In the genomic region with DNA sequence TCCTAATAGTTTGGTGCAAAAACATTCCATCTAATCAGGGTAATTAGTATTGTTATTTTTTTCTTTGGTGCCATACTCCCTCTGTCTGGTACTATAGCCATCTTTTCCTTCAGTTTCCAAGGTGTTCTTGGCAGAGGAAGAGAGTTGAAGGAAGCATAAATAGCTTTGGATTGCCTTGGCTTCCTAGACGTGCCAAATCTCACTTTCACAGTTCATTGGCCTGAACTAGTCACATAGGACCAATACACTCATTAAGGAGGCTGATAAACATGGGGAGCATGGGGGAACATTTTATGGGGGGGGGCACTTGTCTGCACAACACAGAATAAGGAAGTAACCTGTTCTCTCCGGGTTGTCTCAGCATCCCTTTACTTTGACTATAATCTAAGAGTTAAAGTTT, we compare ENCODE assay signal across 19 mouse cellular contexts. TPM values are rescaled to one million over a fixed set of nuclear protein-coding genes. Genes with fewer than 3 reads are reported as not detected.
DNase-seq lines count a peak whose midpoint lies in the region; ATAC-seq and TF ChIP-seq lines count a peak whose summit lies in the region.
"Had no signal": no experiment of that assay in that cellular context is flagged by ENCODE, and none has a peak within 500 bp of the region (broad histone marks: within the 10 kb centered on the region; RNA-seq: fewer than 3 reads in every experiment).

No protein-coding gene starts in this region.

- H3K36me3 ChIP-seq in forebrain, embryonic 15.5 days = no peaks in the 10 kb centered on the region
- no peaks in the 10 kb centered on the region for H3K36me3 ChIP-seq in forebrain, embryonic 10.5 days (replicated peaks)
- H3K36me3 ChIP-seq in limb, embryonic 13.5 days = no peaks in the 10 kb centered on the region
- no peaks in the 10 kb centered on the region for H3K36me3 ChIP-seq in limb, embryonic 10.5 days
- H3K36me3 ChIP-seq in forebrain, postnatal 0 days (ENCODE audit: insufficient read depth) = no peaks in the 10 kb centered on the region
- H3K36me3 ChIP-seq in intestine, postnatal 0 days (ENCODE audit: control insufficient read depth, insufficient read depth) = no peaks in the 10 kb centered on the region
- H3K36me3 ChIP-seq: embryonic facial prominence, embryonic 15.5 days; heart, embryonic 10.5 days; hindbrain, embryonic 13.5 days had no signal

- H3K4me1 ChIP-seq in forebrain, embryonic 15.5 days = peaks cover 7% of the 10 kb centered on the region; the same call in 1 of the 2 replicates
- no peaks in the 10 kb centered on the region for H3K4me1 ChIP-seq in forebrain, embryonic 10.5 days
- H3K4me1 ChIP-seq in limb, embryonic 13.5 days = peaks cover 4% of the 10 kb centered on the region
- no peaks in the 10 kb centered on the region for H3K4me1 ChIP-seq in limb, embryonic 10.5 days
- 0 out of 2 replicates have a peak, but pooled peaks cover 5% of the 10 kb centered on the region for H3K4me1 ChIP-seq in forebrain, postnatal 0 days (ENCODE audit: insufficient read depth)
- H3K4me1 ChIP-seq in intestine, postnatal 0 days (replicated peaks; ENCODE audit: control insufficient read depth, insufficient read depth, low read length) = no peaks in the 10 kb centered on the region
- H3K4me1 ChIP-seq: embryonic facial prominence, embryonic 15.5 days; hindbrain, embryonic 13.5 days had no signal

- H3K27ac ChIP-seq in forebrain, embryonic 15.5 days (replicated peaks) = 0 out of 2 replicates have a peak overlapping the region, but pooled peaks have one; percentile 33
- no peak overlapping the region for H3K27ac ChIP-seq in forebrain, embryonic 10.5 days
- no peak overlapping the region for H3K27ac ChIP-seq in limb, embryonic 13.5 days
- H3K27ac ChIP-seq in limb, embryonic 10.5 days = no peak overlapping the region
- H3K27ac ChIP-seq in forebrain, postnatal 0 days (ENCODE audit: low read depth, low read length) = 0 out of 2 replicates have a peak overlapping the region, but pooled peaks have one; percentile 10
- no peak overlapping the region for H3K27ac ChIP-seq in intestine, postnatal 0 days (ENCODE audit: low read depth, low read length)
- H3K27ac ChIP-seq: embryonic facial prominence, embryonic 15.5 days; heart, embryonic 10.5 days; hindbrain, embryonic 13.5 days had no signal

- no peaks in the 10 kb centered on the region for H3K27me3 ChIP-seq in forebrain, embryonic 15.5 days
- H3K27me3 ChIP-seq in forebrain, embryonic 10.5 days (ENCODE audit: poor library complexity, severe bottlenecking) = no peaks in the 10 kb centered on the region
- H3K27me3 ChIP-seq in limb, embryonic 13.5 days = no peaks in the 10 kb centered on the region
- no peaks in the 10 kb centered on the region for H3K27me3 ChIP-seq in limb, embryonic 10.5 days (ENCODE audit: low read depth, poor library complexity, severe bottlenecking)
- no peaks in the 10 kb centered on the region for H3K27me3 ChIP-seq in forebrain, postnatal 0 days (ENCODE audit: insufficient read depth, low read length)
- H3K27me3 ChIP-seq in intestine, postnatal 0 days (replicated peaks; ENCODE audit: control insufficient read depth, insufficient read depth, low read length) = no peaks in the 10 kb centered on the region
- H3K27me3 ChIP-seq: embryonic facial prominence, embryonic 15.5 days; hindbrain, embryonic 13.5 days had no signal

- H3K4me2 ChIP-seq in forebrain, embryonic 15.5 days (replicated peaks) = no peak overlapping the region
- H3K4me2 ChIP-seq in limb, embryonic 13.5 days (replicated peaks) = no peak overlapping the region
- no peak overlapping the region for H3K4me2 ChIP-seq in forebrain, postnatal 0 days (ENCODE audit: low read depth)
- no peak overlapping the region for H3K4me2 ChIP-seq in intestine, postnatal 0 days (replicated peaks; ENCODE audit: low read depth)
- H3K4me2 ChIP-seq: embryonic facial prominence, embryonic 15.5 days; hindbrain, embryonic 13.5 days had no signal

- 48% methylated on average over 2 of the region's 2 CpGs for WGBS in forebrain, embryonic 15.5 days
- 75% methylated on average over 2 of the region's 2 CpGs for WGBS in forebrain, embryonic 10.5 days
- 54% methylated on average over 2 of the region's 2 CpGs for WGBS in limb, embryonic 13.5 days
- WGBS in limb, embryonic 10.5 days = 81% methylated on average over 2 of the region's 2 CpGs
- WGBS in forebrain, postnatal 0 days = 43% methylated on average over 2 of the region's 2 CpGs
- 61% methylated on average over 2 of the region's 2 CpGs for WGBS in intestine, postnatal 0 days

- no peak overlapping the region for H3K9ac ChIP-seq in forebrain, embryonic 15.5 days (replicated peaks)
- H3K9ac ChIP-seq in limb, embryonic 13.5 days = no peak overlapping the region
- no peak overlapping the region for H3K9ac ChIP-seq in forebrain, postnatal 0 days
- H3K9ac ChIP-seq in intestine, postnatal 0 days (ENCODE audit: low read depth, low read length) = no peak overlapping the region
- H3K9ac ChIP-seq: embryonic facial prominence, embryonic 15.5 days; hindbrain, embryonic 13.5 days had no signal

- DNase-seq in cerebellum, adult 9-10 months = peak; percentile 22
- DNase-seq in cerebellum, adult 11 months = no peak
- no peak for DNase-seq in forebrain, embryonic 10.5 days (ENCODE audit: extremely low spot score, low spot score)
- DNase-seq in limb, embryonic 10.5 days (ENCODE audit: low spot score) = no peak
- peak; percentile 23 for DNase-seq in forebrain, postnatal 0 days
- DNase-seq: adrenal gland, postnatal 10 days; cerebellum, adult 9-11 months; embryo, embryonic 11 days; gastrocnemius, postnatal 36 days; heart, adult 18-20 months; heart, postnatal 10 days; kidney, adult 11 months; kidney, adult 9 months had no signal

- peak; percentile 53 for ATAC-seq in forebrain, embryonic 15.5 days (replicated peaks)
- ATAC-seq in limb, embryonic 13.5 days (ENCODE audit: low FRiP score, low read depth) = 0 out of 2 replicates have a peak, but pooled peaks have one; percentile 25
- ATAC-seq in forebrain, postnatal 0 days = 0 out of 2 replicates have a peak, but pooled peaks have one; percentile 13
- no peak for ATAC-seq in intestine, postnatal 0 days

- TF ChIP-seq CTCF in forebrain, postnatal 0 days (IDR thresholded peaks at IDR 0.05; ENCODE audit: low read depth) = no peak
- TF ChIP-seq CTCF in intestine, postnatal 0 days (IDR thresholded peaks at IDR 0.05; ENCODE audit: low read depth) = no peak

- no peak overlapping the region for H3K4me3 ChIP-seq in forebrain, embryonic 15.5 days
- H3K4me3 ChIP-seq in forebrain, embryonic 10.5 days = no peak overlapping the region
- H3K4me3 ChIP-seq in limb, embryonic 13.5 days = no peak overlapping the region
- no peak overlapping the region for H3K4me3 ChIP-seq in limb, embryonic 10.5 days
- H3K4me3 ChIP-seq in forebrain, postnatal 0 days (ENCODE audit: low read depth, low read length) = no peak overlapping the region
- H3K4me3 ChIP-seq in intestine, postnatal 0 days (ENCODE audit: low read depth, low read length) = no peak overlapping the region
- H3K4me3 ChIP-seq: embryonic facial prominence, embryonic 15.5 days; heart, embryonic 10.5 days; hindbrain, embryonic 13.5 days had no signal

- no peaks in the 10 kb centered on the region for H3K9me3 ChIP-seq in forebrain, embryonic 15.5 days
- no peaks in the 10 kb centered on the region for H3K9me3 ChIP-seq in forebrain, embryonic 10.5 days
- H3K9me3 ChIP-seq in limb, embryonic 13.5 days = no peaks in the 10 kb centered on the region
- no peaks in the 10 kb centered on the region for H3K9me3 ChIP-seq in limb, embryonic 10.5 days (replicated peaks)
- H3K9me3 ChIP-seq in forebrain, postnatal 0 days (ENCODE audit: low read length) = no peaks in the 10 kb centered on the region
- H3K9me3 ChIP-seq in intestine, postnatal 0 days (ENCODE audit: control insufficient read depth) = no peaks in the 10 kb centered on the region
- H3K9me3 ChIP-seq: embryonic facial prominence, embryonic 15.5 days; heart, embryonic 10.5 days; hindbrain, embryonic 13.5 days had no signal

RNA-seq across cellular contexts. Expression of a gene that starts 45.0 kb away (rescaled TPM):
- polyA plus RNA-seq in forebrain, embryonic 15.5 days (2015; fragmentation: Nextera tagmentation; extraction: Ambion mirVana) = 45.4 and 46.9 TPM in 2 replicates
- polyA plus RNA-seq in forebrain, embryonic 10.5 days (2016; fragmentation: Nextera tagmentation; extraction: Ambion mirVana) = 24.4 and 29.6 TPM in 2 replicates
- polyA plus RNA-seq in limb, embryonic 13.5 days (2015; fragmentation: Nextera tagmentation; extraction: Ambion mirVana) = 29.1 and 32.1 TPM in 2 replicates
- polyA plus RNA-seq in limb, embryonic 10.5 days (2016; fragmentation: Nextera tagmentation; extraction: Ambion mirVana) = 26.8 and 31.5 TPM in 2 replicates
- total RNA-seq in forebrain, postnatal 0 days (2014; rRNA removed) = 53.6 and 63.1 TPM in 2 replicates
- 54.6 and 65.3 TPM in 2 replicates for polyA plus RNA-seq in forebrain, postnatal 0 days (2015; fragmentation: Nextera tagmentation; extraction: Ambion mirVana)
- 12.8 and 13.3 TPM in 2 replicates for polyA plus RNA-seq in intestine, postnatal 0 days (2015; fragmentation: Nextera tagmentation; extraction: Ambion mirVana)

RNA-seq across cellular contexts. Expression of a gene that starts 45.1 kb away (rescaled TPM):
- 20.3 TPM in 2 replicates for polyA plus RNA-seq in forebrain, embryonic 15.5 days (2015; fragmentation: Nextera tagmentation; extraction: Ambion mirVana)
- polyA plus RNA-seq in forebrain, embryonic 10.5 days (2016; fragmentation: Nextera tagmentation; extraction: Ambion mirVana) = 32.6 and 34.0 TPM in 2 replicates
- 27.3 and 30.3 TPM in 2 replicates for polyA plus RNA-seq in limb, embryonic 13.5 days (2015; fragmentation: Nextera tagmentation; extraction: Ambion mirVana)
- polyA plus RNA-seq in limb, embryonic 10.5 days (2016; fragmentation: Nextera tagmentation; extraction: Ambion mirVana) = 27.8 and 28.9 TPM in 2 replicates
- 12.6 and 20.0 TPM in 2 replicates for total RNA-seq in forebrain, postnatal 0 days (2014; rRNA removed)
- polyA plus RNA-seq in forebrain, postnatal 0 days (2015; fragmentation: Nextera tagmentation; extraction: Ambion mirVana) = 8.8 and 14.9 TPM in 2 replicates
- 12.0 and 15.5 TPM in 2 replicates for polyA plus RNA-seq in intestine, postnatal 0 days (2015; fragmentation: Nextera tagmentation; extraction: Ambion mirVana)

Comparison
In these comparisons a context has a peak if more than half of its experiments do, and no peak if none do; other contexts are left out.
1. DNase-seq: peak in cerebellum, adult 9-10 months (single experiment) and forebrain, postnatal 0 days (single experiment); none in cerebellum, adult 11 months (single experiment), forebrain, embryonic 10.5 days (single experiment) and limb, embryonic 10.5 days (single experiment).
2. H3K27ac ChIP-seq: peak in forebrain, embryonic 15.5 days (single experiment) and forebrain, postnatal 0 days (single experiment); none in forebrain, embryonic 10.5 days (single experiment), limb, embryonic 13.5 days (single experiment), limb, embryonic 10.5 days (single experiment) and intestine, postnatal 0 days (single experiment).